Mouse (Mus musculus): ENCODE measurements around the gene Ahrr. TPM values are rescaled to one million over a fixed set of nuclear protein-coding genes. Genes with fewer than 3 reads are reported as not detected.

The Ahrr gene
- total RNA-seq, 2 experiments from 2014 or later = 0.86 to 1.2 TPM

DNA sequence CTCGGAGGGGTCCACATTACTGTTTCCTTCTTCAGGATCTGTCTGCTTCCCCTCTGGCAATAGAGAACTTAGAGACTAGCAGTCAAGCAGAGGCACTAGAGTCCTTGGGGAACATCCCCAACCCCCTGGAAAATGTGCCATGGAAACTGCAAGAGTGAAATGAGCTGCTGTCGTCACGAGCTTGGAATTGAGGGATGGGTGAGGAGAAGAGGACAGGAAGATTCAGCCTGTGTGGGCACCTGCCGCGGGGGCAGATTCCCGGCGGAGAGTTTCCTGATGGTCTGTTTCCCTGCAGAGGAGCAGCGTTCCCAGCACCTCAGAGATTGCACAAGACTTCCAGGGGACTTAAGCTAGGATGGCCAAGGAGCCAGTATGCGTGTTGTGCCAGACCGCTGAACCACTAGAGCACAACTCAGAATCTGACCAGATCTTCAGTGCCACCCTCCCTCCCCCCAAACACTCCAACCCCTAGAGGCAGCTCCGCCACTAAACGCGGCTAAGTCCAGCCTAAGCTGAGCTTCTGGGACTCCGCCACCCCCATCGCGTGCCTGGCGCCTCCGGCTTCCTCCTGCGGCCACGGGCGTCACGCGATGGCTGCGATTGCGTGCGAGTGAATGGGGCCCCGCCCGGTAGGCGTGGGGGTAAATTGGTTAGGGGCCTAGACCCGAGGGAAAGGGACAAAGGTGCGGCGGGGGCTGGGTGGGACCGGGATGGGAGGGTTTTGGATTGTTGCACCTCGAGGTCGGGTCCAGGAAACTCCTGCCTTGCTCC lies 32.5 kb downstream of the Ahrr start:
- intact Hi-C loops (cut with DNase I) = no loop called here

DNA sequence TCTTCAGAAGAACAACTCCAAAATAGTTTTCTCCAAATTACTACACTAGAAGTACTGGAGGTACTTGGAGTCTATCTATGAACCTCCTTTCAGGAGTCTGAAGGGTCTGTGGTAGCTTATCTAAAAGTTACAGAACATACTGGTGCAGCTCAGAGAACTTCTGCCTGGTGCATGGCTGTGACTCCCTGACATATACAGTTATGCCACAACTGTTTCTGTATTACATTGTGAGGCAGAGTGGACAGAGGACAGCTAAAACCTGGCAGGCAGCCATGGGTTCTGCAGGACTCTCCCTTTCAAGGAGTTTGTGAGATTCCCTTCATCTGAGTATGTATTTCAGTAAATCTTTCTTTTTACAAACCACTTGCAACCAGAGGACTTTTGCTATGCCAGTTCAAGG lies 45.6 kb downstream of the Ahrr start:
- intact Hi-C loops (cut with DNase I) = no loop called here
- DNase-seq (ENCODE audit: low spot score in 2 of 2) = no peak

More for the DNA sequence above, 32.5 kb downstream of the Ahrr start:
- peak; percentile 39 to 41 for DNase-seq (ENCODE audit: low spot score in 2 of 2)

DNA sequence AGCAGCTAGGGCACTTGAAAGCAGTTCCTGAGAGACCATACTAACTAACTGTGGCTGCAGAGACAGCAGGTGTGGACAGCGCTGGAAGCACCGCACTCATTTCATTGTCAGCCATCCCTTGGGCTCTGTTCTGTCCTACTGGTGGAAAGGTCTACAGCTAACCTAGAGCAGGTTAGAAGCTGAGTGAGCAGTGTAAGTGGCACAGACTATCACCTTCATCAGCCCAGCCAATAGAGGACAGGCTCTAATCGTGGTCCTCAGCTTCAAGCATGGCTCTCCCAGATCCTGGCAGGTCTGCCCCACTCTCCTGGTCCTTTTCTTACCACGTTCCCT lies 46.3 kb downstream of the Ahrr start:
- DNase-seq (ENCODE audit: low spot score in 2 of 2) = no peak
- intact Hi-C loops (cut with DNase I) = no loop called here

DNA sequence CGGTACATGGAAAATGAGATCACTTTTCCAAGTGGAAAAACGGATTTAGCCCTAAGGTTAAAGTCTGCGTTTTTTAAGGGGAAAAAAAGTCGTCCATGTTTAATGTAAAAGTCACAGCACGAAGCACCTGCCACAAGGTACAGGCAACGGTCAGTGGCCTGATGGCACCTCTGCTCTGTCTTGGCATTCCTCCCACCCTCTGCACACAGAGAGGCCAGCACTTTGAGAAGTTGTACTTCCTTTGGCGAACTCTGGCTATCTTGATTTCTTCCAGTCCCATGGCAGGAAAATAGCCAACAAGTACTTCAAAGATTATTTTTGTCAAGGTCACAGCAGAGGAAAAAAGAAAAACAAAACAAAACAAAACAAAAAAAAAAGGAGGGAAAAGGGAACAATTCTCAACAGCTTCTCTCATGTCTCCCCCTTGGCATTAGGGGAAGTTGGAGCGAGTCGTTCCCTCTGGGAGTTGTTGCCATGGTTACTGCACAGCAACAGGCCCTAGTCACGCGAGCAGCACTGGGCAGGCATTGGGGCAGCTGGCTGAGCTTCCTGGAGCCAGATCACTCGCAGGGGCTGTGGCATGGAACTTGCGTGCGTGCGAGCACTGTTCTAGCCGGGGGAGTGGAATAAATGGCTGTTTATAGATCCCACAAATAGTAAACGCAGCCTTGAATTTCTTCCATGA lies 46.8 kb downstream of the Ahrr start:
- DNase-seq (ENCODE audit: low spot score in 2 of 2) = peak; percentile 69 to 73
- intact Hi-C loops (cut with DNase I) = no loop called here

DNA sequence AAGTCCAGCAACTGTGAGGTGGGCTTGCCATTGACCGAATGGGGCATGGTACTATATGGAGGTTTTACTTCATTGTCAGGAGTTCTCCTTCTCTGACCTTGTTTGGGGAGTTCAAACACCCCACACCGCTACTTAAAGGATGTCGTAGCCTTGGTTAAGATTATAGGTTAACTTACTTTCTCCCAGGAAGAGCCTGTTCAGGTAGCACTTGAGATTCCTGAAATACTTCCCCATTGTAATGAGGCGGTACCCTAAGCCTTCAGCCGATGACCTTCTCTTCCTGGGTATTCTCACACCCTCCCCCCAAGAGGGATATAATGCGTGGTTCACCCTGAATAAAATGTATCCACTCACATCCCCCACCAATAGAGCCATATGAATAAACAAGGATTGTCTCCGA lies 54.6 kb downstream of the Ahrr start:
- intact Hi-C loops (cut with DNase I) = no loop called here
- no peak for DNase-seq (ENCODE audit: low spot score in 2 of 2)

DNA sequence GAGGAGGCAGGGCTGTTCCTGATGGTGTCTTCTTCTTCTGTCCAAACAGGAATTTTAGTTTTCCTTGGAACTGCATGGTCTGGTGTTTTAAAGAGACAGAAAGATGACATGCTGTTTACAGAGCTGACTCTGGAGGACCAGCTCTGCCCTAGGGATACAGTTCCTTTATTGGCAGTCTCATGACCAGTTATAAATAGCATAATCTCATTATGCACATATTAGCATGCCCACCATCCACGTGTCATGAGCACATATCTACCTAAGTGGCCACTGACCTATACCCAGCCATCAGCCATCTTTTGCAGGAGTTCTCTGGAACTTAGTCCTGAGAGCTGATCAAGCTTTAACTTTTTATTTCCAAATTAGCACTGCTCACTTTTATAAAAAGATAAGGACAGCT lies 71.5 kb downstream of the Ahrr start:
- intact Hi-C loops (cut with DNase I) = no loop called here
- no peak for DNase-seq (ENCODE audit: low spot score in 2 of 2)

DNA sequence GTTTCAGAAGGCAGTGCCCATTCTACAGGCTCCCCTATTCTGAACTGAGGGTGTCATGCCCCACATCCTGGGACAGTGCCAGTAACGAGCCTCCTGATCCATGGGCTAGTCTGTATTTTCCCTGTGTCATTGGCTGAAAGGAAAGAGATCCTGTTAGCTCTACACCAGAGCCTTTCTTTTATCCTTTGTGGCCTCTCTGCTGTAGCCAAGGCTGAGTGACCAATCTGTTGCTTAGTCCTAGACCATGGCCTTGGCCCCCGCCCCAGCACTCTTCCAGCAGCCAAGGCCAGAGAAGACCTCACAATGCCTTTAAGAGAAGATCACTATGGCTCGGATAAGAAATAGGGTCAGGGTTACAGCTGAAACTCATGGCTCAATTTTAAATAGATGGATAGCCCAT lies 73.7 kb downstream of the Ahrr start:
- intact Hi-C loops (cut with DNase I) = no loop called here
- DNase-seq (ENCODE audit: low spot score in 2 of 2) = no peak

DNA sequence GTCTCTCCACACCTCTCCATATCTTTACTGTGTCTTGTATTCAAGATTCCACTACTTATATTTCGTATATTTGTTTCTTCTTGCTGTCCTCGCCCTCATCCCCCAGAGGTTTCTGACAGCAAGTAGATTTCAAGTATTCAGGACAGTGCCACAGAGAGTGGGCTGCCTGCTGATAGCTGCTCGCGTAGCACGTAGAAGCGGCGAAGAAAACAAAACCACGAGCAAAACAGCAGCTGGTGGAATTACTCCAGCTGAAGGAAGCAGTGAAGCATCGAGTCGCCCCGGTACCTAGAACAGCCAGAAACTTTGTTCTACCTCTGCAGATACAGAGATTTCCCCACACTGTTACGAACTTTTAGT lies 83.2 kb downstream of the Ahrr start:
- intact Hi-C loops (cut with DNase I) = no loop called here
- peak; percentile 21 to 24 for DNase-seq (ENCODE audit: low spot score in 2 of 2)

DNA sequence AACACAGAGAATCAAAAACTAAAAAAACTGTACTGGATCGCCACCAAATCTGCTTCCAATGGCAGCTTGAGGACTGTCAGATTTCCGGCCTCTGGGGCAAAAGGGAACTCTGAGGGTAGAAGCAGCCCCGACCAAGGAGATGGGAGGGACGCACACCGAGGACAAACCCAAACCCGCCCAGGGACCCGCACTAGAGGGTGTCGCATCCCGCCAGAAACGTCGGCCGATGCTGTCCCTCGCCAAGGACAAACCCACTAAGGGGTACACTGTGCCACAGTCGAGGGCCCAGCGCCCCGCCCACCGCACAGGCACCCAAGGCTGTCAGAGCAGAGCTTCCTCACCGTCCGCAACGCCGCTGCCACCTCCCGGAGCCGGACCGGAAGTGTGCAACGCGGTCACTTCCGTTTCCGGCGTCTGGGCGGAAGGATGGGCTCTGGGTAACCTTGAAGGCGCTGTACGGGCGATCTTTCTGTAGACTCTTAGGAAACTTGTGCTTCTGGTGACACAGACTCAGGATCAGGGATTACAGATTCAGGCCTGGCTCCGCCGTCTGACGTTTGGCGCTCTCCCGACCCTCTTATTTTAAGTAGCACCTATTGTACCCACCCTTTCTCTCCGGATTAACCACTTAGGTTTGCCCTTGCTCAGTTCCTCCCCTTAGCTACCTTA lies 83.7 kb downstream of the Ahrr start, which contains the start of gene Exoc3:
TSS of gene Exoc3 (minus strand) at position 416 of the 669 bp plus-strand sequence.
- peak; percentile 89 to 90 for DNase-seq (ENCODE audit: low spot score in 2 of 2)
- intact Hi-C loops (cut with DNase I) = no loop called here

DNA sequence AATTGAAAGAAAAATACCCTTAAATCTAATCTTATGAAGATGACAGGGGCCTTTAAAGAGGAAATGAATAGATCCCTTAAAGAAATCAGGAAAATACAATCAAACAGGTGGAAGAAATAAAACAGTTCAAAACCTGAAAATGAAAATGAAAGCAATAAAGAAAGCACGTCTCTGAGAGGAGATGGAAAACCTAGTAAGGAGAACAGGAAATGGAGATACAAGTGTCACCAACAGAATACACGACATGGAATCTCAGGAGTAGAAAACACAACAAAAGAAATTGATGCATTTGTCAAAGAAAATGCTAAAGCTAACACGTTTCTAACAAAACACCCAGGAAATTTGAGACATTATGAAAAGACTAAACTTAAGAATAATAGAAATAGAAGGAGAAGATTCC lies 95.7 kb downstream of the Ahrr start:
- intact Hi-C loops (cut with DNase I) = no loop called here
- no peak for DNase-seq (ENCODE audit: low spot score in 2 of 2)

DNA sequence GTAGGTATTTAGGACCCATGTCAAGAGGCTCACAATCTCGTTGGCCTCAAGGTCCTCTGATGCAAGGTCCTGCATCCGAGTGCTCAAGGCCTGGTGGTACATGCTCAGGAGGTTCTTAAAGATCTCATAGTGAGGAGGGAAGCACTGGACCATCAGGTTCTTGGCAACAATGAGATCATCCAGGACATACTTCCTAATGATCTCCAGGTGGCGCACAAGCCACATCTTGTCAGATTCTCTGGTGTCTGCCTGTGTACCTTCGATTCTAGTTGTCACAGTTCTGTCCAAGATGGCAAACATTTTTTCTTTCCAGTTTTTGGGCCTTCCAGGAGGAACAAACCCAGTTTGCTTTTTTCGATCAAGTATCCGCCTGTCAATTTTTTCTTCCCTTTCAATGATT lies 99.5 kb downstream of the Ahrr start:
- intact Hi-C loops (cut with DNase I) = loop anchor here (5.0 kb wide), 1 partner anchor 110 kb away; no protein-coding TSS in a partner anchor
- DNase-seq (ENCODE audit: low spot score in 2 of 2) = peak in 1 of 2 experiments; percentile 15

DNA sequence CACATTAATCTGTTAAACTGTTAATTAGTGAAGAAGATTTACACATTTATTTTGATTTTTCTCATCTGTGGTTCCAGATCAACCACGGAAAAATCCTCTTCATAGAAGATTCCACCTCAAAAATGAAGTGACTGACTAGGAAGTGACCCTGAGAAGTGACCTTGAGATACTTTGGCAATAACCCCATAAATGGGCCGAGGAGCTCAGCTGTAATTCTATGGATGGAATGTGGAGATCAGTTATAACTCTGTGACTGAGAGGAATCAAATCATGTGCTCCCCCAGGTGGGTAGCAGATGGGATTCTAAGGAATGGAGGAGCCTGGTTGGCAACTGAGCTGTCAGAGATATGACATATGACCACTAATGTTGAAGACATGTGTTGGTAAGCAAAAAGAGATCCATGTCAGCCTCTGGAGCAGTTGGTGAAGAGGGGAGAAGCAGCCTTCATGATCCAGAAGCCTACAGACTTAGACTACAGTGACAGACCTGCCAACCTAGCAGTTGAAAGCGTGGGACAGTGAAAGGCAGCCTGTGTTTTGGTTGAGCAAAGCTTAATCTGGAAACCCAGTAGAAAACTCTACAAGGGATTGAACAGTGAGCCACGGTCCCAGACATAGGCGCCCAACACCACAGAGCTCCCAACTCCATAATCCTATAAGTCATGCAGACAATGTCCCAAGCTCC lies 109.0 kb downstream of the Ahrr start:
- intact Hi-C loops (cut with DNase I) = no loop called here

DNA sequence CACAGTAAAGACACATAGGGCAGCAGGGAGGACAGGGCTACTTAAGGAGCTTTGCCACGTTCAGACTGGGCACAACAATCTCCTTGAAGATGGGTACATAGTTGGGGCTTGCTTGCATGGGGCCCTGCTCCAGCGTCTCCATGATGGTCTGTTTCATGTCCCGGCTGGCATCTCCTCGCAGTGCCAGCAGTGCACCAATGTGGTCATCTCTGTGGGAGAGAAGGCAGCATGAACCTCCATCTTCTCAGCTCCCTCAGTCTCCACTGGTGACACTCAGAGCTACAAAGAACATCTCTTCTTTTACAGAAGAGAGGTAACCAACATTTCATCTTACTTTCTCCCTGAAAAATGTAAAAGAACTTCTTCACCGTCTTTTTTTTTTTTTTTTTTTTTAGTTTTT lies 120.1 kb downstream of the Ahrr start:
- no peak for DNase-seq (ENCODE audit: low spot score in 2 of 2)
- intact Hi-C loops (cut with DNase I) = no loop called here

More for the DNA sequence above, 109.0 kb downstream of the Ahrr start:
- DNase-seq (ENCODE audit: low spot score in 2 of 2) = no peak

DNA sequence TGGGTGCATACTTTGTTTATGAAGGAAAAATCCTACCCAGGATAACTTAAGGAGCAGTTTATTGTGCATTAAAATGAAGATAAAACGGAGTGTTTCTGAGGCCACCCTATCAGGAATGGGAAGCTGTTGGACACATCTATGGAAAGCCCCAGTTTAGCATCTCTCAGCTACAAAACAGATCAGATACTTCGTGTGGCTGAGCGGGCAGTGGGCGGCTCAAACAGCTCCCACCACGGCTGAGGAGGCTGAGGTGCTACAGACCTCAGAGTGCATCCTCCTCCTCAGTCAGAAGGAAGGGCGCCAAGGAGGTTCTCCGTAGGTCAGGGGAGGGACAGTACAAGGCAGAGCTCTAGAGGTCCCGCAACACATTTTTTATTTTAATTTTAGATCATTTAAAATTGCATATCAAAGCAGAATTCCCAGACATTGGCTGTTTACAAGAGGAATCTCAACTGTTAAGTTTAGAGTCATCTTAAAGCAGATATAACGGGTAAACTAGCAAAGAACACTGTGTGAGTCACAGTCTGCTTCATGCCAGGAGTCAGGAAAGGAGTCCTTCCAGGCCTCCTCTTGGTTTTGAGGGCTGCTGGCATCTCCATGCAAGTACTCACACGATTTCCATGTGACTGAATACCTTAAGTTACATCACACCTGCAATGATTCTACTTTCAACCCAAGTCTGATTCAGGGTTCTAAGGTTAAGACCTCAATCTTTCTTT lies 122.5 kb downstream of the Ahrr start:
- DNase-seq (ENCODE audit: low spot score in 2 of 2) = peak in 1 of 2 experiments; percentile 31

DNA sequence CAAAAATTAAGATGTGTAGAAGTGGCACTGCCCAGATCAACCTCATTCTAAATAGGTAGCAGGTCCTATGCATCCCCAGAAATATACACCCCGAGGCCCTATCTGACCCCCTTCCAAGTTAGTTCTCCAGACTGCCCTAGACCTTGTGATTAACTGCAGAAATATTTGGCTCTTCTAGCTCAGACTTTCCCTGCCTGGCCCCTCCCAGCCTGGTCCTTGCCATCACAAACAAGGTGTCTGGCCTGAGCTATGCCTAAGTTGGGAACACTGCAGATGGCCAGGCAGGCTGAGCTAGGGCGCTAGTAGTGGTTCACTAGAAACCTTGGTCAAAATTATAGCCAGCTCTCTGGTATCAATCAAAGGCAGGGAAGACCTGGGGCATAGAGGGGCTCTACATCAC lies 124.6 kb downstream of the Ahrr start:
- intact Hi-C loops (cut with DNase I) = loop anchor here (10.0 kb wide), 1 partner anchor 193 kb away; no protein-coding TSS in a partner anchor
- no peak for DNase-seq (ENCODE audit: low spot score in 2 of 2)

More for the DNA sequence above, 122.5 kb downstream of the Ahrr start:
- intact Hi-C loops (cut with DNase I) = loop anchor here (10.0 kb wide), 1 partner anchor 195 kb away; no protein-coding TSS in a partner anchor

DNA sequence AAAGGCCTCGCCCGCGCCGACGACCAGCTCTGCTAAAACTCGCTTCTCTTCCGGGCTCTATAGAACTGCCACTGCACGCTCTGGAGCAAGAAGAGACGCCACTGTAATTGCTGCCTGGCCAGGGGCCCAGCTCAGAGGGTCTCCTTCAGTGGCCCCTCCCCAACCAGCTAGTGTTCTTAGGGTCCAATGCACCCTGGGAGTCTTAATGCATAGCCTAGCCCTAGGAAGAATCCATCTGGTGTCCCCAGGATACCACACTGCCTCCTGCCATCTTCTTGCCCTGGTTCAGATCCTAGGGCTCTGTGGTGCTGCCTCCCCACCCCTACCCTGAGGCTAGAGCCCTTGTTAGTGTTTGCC lies 125.1 kb downstream of the Ahrr start:
- intact Hi-C loops (cut with DNase I) = loop anchor here (10.0 kb wide), 1 partner anchor 192 kb away; no protein-coding TSS in a partner anchor
- no peak for DNase-seq (ENCODE audit: low spot score in 2 of 2)

DNA sequence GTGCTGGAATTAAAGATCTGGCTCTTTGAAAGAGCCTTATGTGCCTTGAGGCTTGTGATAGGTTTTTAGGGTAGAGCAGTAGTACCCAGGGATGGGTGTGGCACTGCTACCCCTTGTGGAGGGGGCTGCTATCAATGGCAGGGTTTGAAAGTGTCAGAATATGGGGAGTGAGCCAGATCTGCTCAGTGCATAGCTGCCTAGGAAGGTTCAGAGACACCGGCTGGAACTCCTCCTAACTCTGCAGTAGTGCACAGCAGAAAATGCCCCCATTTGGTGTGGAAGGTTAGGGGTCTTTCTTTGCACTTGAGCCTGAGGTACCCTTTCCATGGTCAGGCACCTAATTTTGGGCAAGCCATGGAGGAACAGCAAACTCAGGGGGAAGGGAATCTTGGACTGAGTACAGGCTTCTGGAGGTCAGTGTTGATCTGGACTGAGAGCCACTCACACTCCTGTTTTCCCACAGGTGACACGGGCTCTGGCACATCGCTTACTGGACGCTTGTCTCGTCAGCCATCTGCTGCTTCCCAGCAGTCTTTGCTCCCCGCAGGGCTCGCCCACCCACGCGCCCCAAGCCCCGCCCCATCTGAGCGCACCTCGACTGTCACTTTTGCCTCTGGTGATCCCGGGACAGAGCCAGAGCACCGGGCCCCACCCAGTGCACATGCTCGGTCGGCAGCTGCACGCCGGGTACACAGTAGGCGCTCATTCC lies 125.6 kb downstream of the Ahrr start:
- DNase-seq (ENCODE audit: low spot score in 2 of 2) = peak; percentile 30 to 51
- intact Hi-C loops (cut with DNase I) = loop anchor here (10.0 kb wide), 1 partner anchor 192 kb away; no protein-coding TSS in a partner anchor
